Mouse (Mus musculus): ENCODE measurements around the gene Cflar. TPM values are rescaled to one million over a fixed set of nuclear protein-coding genes. Genes with fewer than 3 reads are reported as not detected.
"Not testable (repeated sequence)": the region's sequence is repeated elsewhere in the genome, so short reads cannot be mapped to it uniquely, and the experiment has no call there.

The Cflar gene
- polyA plus RNA-seq, 1 experiment from 2014 or later, result 11.1 TPM

DNA sequence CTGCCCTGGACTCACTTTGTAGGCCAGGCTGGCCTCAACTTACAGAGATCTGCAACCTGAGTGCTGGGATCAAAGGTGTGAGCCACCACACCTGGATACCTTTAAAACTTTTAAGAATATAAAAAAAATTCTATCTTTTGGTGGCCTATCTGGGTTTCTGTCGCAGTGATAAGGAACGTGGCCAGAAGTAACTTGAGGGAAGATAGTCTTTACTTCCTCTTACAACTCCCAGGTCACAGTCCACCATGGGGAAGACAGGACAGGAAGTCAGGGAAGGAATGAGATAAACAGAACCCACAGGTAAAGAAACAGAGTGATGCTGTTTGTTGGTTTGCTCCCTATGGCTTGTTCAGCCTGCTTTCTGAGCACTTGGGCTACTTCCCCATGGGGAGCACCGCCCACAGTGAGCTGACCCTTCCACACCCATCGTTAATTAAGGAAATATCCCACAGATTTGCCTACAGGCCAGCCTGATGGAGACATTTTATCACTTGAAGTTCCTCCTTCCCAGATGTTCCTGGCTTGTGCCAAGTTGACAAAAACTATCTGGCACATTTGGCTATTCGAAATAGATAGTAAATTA lies 10.6 kb upstream of the Cflar start:
- not testable (repeated sequence) for H3K4me2 ChIP-seq (ENCODE audit: low read length); H3K9me3 ChIP-seq (replicated peaks; ENCODE audit: control insufficient read depth, low read length, poor library complexity, severe bottlenecking); H3K27me3 ChIP-seq (ENCODE audit: control insufficient read depth, insufficient read depth, low read depth, low read length); H3K4me3 ChIP-seq (ENCODE audit: low read depth, low read length); H3K27ac ChIP-seq (ENCODE audit: low read length); H3K4me1 ChIP-seq (ENCODE audit: control insufficient read depth, insufficient read depth, low read length); ATAC-seq; H3K9ac ChIP-seq (ENCODE audit: low read depth, low read length); H3K36me3 ChIP-seq (ENCODE audit: control insufficient read depth, insufficient read depth, low read length)
- 86% methylated on average over 4 of the region's 5 CpGs for WGBS

DNA sequence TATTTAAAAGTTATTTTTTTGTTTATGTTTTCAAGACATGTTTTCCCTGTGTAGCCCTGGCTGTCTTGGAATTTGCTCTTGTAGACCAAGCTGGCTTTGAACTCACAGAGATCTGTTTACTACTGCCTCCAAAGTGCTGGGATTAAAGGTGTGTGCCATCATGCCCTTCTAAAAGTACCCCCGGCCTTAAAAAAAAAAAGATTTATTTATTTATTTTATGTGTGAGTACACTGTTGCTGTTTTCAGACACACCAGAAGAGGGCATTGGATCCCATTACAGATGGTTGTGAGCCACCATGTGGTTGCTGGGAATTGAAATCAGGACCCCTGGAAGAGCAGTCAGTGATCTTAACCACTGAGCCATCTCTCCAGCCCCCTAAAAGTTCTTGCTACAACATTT lies 1.3 kb upstream of the Cflar start:
- not testable (repeated sequence) for H3K4me3 ChIP-seq (ENCODE audit: low read depth, low read length); H3K4me2 ChIP-seq (ENCODE audit: low read length); H3K36me3 ChIP-seq (ENCODE audit: control insufficient read depth, insufficient read depth, low read length); H3K4me1 ChIP-seq (ENCODE audit: control insufficient read depth, insufficient read depth, low read length); ATAC-seq; H3K27me3 ChIP-seq (ENCODE audit: control insufficient read depth, insufficient read depth, low read depth, low read length); H3K9ac ChIP-seq (ENCODE audit: low read depth, low read length); H3K27ac ChIP-seq (ENCODE audit: low read length); H3K9me3 ChIP-seq (replicated peaks; ENCODE audit: control insufficient read depth, low read length, poor library complexity, severe bottlenecking)
- 97% methylated on average over 1 of the region's 1 CpGs for WGBS

GRCm38 (mm10) chr1:58710711-58711364 lies 470 bp upstream of the Cflar start:
- Histone ChIP-seq H3K9me3 (replicated peaks; ENCODE audit: control insufficient read depth, low read length, poor library complexity, severe bottlenecking) (no peaks in the 10 kb centered on the region), H3K27me3 (ENCODE audit: control insufficient read depth, insufficient read depth, low read depth, low read length) (no peaks in the 10 kb centered on the region), H3K27ac (ENCODE audit: low read length) (peak overlapping the region; percentile 79), H3K36me3 (ENCODE audit: control insufficient read depth, insufficient read depth, low read length) (no peaks in the 10 kb centered on the region), H3K4me2 (ENCODE audit: low read length) (peak overlapping the region; percentile 83), H3K4me3 (ENCODE audit: low read depth, low read length) (peak overlapping the region; percentile 65), H3K9ac (ENCODE audit: low read depth, low read length) (peak overlapping the region; percentile 80), H3K4me1 (ENCODE audit: control insufficient read depth, insufficient read depth, low read length) (peaks cover 9% of the 10 kb centered on the region)
- no peak; the same call in 1 of the 2 replicates for ATAC-seq
- 48% methylated on average over 10 of the region's 10 CpGs for WGBS

- H3K36me3 ChIP-seq (ENCODE audit: control insufficient read depth, insufficient read depth, low read length), result no peaks in the 10 kb centered on the region
- 1% methylated on average over 17 of the region's 17 CpGs for WGBS
- H3K4me2 ChIP-seq (ENCODE audit: low read length), result peak overlapping the region; percentile 83
- peak overlapping the region; percentile 70; the same call in 1 of the 2 replicates for H3K9ac ChIP-seq (ENCODE audit: low read depth, low read length)
- peak overlapping the region; percentile 65 for H3K4me3 ChIP-seq (ENCODE audit: low read depth, low read length)
- no peaks in the 10 kb centered on the region for H3K9me3 ChIP-seq (replicated peaks; ENCODE audit: control insufficient read depth, low read length, poor library complexity, severe bottlenecking)
- ATAC-seq, result peak; percentile 77
- peak overlapping the region; percentile 80 for H3K27ac ChIP-seq (ENCODE audit: low read length)
- H3K4me1 ChIP-seq (ENCODE audit: control insufficient read depth, insufficient read depth, low read length), result peaks cover 9% of the 10 kb centered on the region
- no peaks in the 10 kb centered on the region for H3K27me3 ChIP-seq (ENCODE audit: control insufficient read depth, insufficient read depth, low read depth, low read length)
These were observed 1.1 kb downstream of the Cflar start for GRCm38 (mm10) chr1:58712076-58713061.

DNA sequence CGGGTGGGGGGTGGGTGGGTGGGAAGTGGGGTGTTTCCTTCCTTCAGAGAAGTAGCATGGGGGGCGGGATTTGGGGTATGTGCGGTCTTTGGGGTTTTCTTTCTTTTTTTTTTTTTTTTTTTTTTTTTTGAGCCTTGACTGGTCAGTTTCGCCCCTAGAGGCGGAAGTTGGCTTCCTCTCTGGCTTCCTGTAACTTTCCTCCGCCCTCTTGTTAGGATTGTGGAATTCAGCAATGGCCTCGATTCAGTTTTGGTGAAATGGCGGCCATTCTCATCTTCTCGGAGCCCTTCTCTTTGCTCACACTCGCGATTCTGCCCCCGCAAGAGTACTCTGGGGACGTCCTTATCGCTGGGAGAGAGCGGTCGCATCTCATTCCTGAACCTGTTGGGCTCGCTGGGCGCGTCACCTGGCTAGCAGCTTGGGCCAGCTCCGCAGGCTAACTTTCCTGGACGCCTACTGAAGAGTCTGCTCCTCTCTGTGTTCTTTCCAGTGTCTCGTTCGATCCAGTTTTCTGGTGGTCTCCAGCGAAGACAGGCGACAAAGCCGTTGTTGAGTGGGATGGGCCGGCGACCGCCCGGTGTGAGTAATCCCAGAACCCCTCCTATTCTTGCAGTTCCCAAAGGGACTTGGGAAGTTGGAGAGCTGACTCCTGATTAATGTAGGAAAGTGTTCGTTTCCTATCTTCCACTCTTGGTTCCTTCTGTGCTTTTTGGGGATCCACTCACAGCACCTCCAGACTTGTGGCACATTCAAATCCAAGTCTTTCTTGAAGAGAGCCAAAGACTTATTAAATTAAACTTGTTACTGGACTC lies 2.0 kb downstream of the Cflar start:
- Histone ChIP-seq H3K4me2 (ENCODE audit: low read length) (peak overlapping the region; percentile 83), H3K9ac (ENCODE audit: low read depth, low read length) (peak overlapping the region; percentile 70), H3K36me3 (ENCODE audit: control insufficient read depth, insufficient read depth, low read length) (no peaks in the 10 kb centered on the region), H3K27ac (ENCODE audit: low read length) (peak overlapping the region; percentile 80), H3K4me1 (ENCODE audit: control insufficient read depth, insufficient read depth, low read length) (peaks cover 9% of the 10 kb centered on the region), H3K27me3 (ENCODE audit: control insufficient read depth, insufficient read depth, low read depth, low read length) (no peaks in the 10 kb centered on the region), H3K4me3 (ENCODE audit: low read depth, low read length) (peak overlapping the region; percentile 65), H3K9me3 (replicated peaks; ENCODE audit: control insufficient read depth, low read length, poor library complexity, severe bottlenecking) (no peaks in the 10 kb centered on the region)
- 3% methylated on average over 30 of the region's 31 CpGs for WGBS
- ATAC-seq, result peak; percentile 20; the same call in 1 of the 2 replicates

GRCm38 (mm10) chr1:58713893-58714231 lies 2.6 kb downstream of the Cflar start:
- 36% methylated on average over 4 of the region's 4 CpGs for WGBS
- Histone ChIP-seq H3K4me3 (ENCODE audit: low read depth, low read length) (peak overlapping the region; percentile 65), H3K4me2 (ENCODE audit: low read length) (peak overlapping the region; percentile 83), H3K9ac (ENCODE audit: low read depth, low read length) (peak overlapping the region; percentile 70; the same call in 1 of the 2 replicates), H3K27me3 (ENCODE audit: control insufficient read depth, insufficient read depth, low read depth, low read length) (no peaks in the 10 kb centered on the region), H3K4me1 (ENCODE audit: control insufficient read depth, insufficient read depth, low read length) (peaks cover 9% of the 10 kb centered on the region), H3K27ac (ENCODE audit: low read length) (peak overlapping the region; percentile 80), H3K36me3 (ENCODE audit: control insufficient read depth, insufficient read depth, low read length) (no peaks in the 10 kb centered on the region), H3K9me3 (replicated peaks; ENCODE audit: control insufficient read depth, low read length, poor library complexity, severe bottlenecking) (no peaks in the 10 kb centered on the region)
- ATAC-seq, result no peak

- H3K27ac ChIP-seq (ENCODE audit: low read length), result no peak overlapping the region
- 50% methylated on average over 1 of the region's 1 CpGs for WGBS
- peaks cover 9% of the 10 kb centered on the region for H3K4me1 ChIP-seq (ENCODE audit: control insufficient read depth, insufficient read depth, low read length)
- no peaks in the 10 kb centered on the region for H3K27me3 ChIP-seq (ENCODE audit: control insufficient read depth, insufficient read depth, low read depth, low read length)
- peak overlapping the region; percentile 83 for H3K4me2 ChIP-seq (ENCODE audit: low read length)
- peak overlapping the region; percentile 65; the same call in 1 of the 2 replicates for H3K4me3 ChIP-seq (ENCODE audit: low read depth, low read length)
- no peak for ATAC-seq
- no peaks in the 10 kb centered on the region for H3K36me3 ChIP-seq (ENCODE audit: control insufficient read depth, insufficient read depth, low read length)
- no peak overlapping the region for H3K9ac ChIP-seq (ENCODE audit: low read depth, low read length)
- H3K9me3 ChIP-seq (replicated peaks; ENCODE audit: control insufficient read depth, low read length, poor library complexity, severe bottlenecking), result no peaks in the 10 kb centered on the region
These were observed 3.1 kb downstream of the Cflar start for GRCm38 (mm10) chr1:58714361-58714760.

DNA sequence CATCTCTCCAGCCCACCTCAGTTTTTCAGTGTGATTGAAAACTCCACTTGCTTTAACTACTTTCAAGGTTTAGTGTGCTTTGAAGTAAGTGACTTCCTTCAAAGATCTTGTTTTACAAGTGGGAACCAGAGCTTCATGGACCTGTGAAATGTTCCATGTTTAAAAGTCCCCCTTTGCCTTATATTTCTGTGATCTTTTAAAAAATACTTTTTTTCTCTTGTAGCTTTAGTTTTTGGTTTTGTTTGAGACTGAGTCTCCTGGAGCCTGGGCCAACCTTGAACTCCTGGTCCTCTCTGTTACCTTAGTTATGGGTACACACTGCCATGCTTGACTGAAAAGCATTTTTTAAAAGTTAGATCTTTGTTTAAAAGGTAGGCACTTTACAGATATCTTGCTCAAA lies 4.2 kb downstream of the Cflar start:
- Histone ChIP-seq H3K9me3 (replicated peaks; ENCODE audit: control insufficient read depth, low read length, poor library complexity, severe bottlenecking) (no peaks in the 10 kb centered on the region), H3K4me1 (ENCODE audit: control insufficient read depth, insufficient read depth, low read length) (peaks cover 9% of the 10 kb centered on the region), H3K27me3 (ENCODE audit: control insufficient read depth, insufficient read depth, low read depth, low read length) (no peaks in the 10 kb centered on the region), H3K27ac (ENCODE audit: low read length) (no peak overlapping the region), H3K36me3 (ENCODE audit: control insufficient read depth, insufficient read depth, low read length) (no peaks in the 10 kb centered on the region), H3K9ac (ENCODE audit: low read depth, low read length) (no peak overlapping the region), H3K4me3 (ENCODE audit: low read depth, low read length) (no peak overlapping the region), H3K4me2 (ENCODE audit: low read length) (no peak overlapping the region)
- ATAC-seq, result no peak
